Comparison of ENCODE assay signal across 9 mouse cellular contexts in genomic region chr7:45135370-45135769, GRCm38 (mm10). TPM values are rescaled to one million over a fixed set of nuclear protein-coding genes. Genes with fewer than 3 reads are reported as not detected.
DNase-seq lines count a peak whose midpoint lies in the region; ATAC-seq and TF ChIP-seq lines count a peak whose summit lies in the region.
"Had no signal": no experiment of that assay in that cellular context is flagged by ENCODE, and none has a peak within 500 bp of the region (broad histone marks: within the 10 kb centered on the region; RNA-seq: fewer than 3 reads in every experiment).

No protein-coding gene starts in this region.

- H3K9ac ChIP-seq in heart, embryonic 12.5 days = peak overlapping the region; percentile 66; the same call in 1 of the 2 replicates
- no peak overlapping the region for H3K9ac ChIP-seq in limb, embryonic 15.5 days
- H3K9ac ChIP-seq in stomach, postnatal 0 days (ENCODE audit: low read length) = no peak overlapping the region

- H3K9me3 ChIP-seq in heart, embryonic 12.5 days (replicated peaks) = peaks cover 3% of the 10 kb centered on the region
- no peaks in the 10 kb centered on the region for H3K9me3 ChIP-seq in limb, embryonic 15.5 days
- H3K9me3 ChIP-seq in stomach, postnatal 0 days (ENCODE audit: control insufficient read depth, low read length) = no peaks in the 10 kb centered on the region

- intact Hi-C loops in heart, postnatal 25 days (cut with DNase I) = no loop called here

- H3K27me3 ChIP-seq in heart, embryonic 12.5 days (replicated peaks) = 0 out of 2 replicates have a peak, but pooled peaks cover 8% of the 10 kb centered on the region
- H3K27me3 ChIP-seq in limb, embryonic 15.5 days = 0 out of 2 replicates have a peak, but pooled peaks cover 6% of the 10 kb centered on the region
- H3K27me3 ChIP-seq in stomach, postnatal 0 days (ENCODE audit: control insufficient read depth, insufficient read depth, low read length) = no peaks in the 10 kb centered on the region

- no peaks in the 10 kb centered on the region for H3K36me3 ChIP-seq in heart, embryonic 12.5 days
- no peaks in the 10 kb centered on the region for H3K36me3 ChIP-seq in limb, embryonic 15.5 days
- no peaks in the 10 kb centered on the region for H3K36me3 ChIP-seq in stomach, postnatal 0 days (ENCODE audit: control insufficient read depth, insufficient read depth, low read length)

- peaks cover 47% of the 10 kb centered on the region for H3K4me1 ChIP-seq in heart, embryonic 12.5 days (replicated peaks)
- H3K4me1 ChIP-seq in limb, embryonic 15.5 days = peaks cover 15% of the 10 kb centered on the region
- no peaks in the 10 kb centered on the region for H3K4me1 ChIP-seq in stomach, postnatal 0 days (replicated peaks; ENCODE audit: control insufficient read depth, insufficient read depth)

- 56% methylated on average over 3 of the region's 3 CpGs for WGBS in heart, embryonic 12.5 days
- WGBS in limb, embryonic 15.5 days = 73% methylated on average over 3 of the region's 3 CpGs
- 75% methylated on average over 3 of the region's 3 CpGs for WGBS in stomach, postnatal 0 days

- ATAC-seq in heart, embryonic 12.5 days (ENCODE audit: insufficient number of reproducible peaks, low FRiP score) = no peak
- ATAC-seq in limb, embryonic 15.5 days (ENCODE audit: insufficient number of reproducible peaks, low FRiP score, low TSS enrichment, low read depth) = no peak
- no peak for ATAC-seq in stomach, postnatal 0 days (ENCODE audit: low FRiP score, low TSS enrichment)

- no peak for TF ChIP-seq EP300 in stomach, postnatal 0 days (optimal IDR thresholded peaks at IDR 0.05)

- 0 out of 2 replicates have a peak overlapping the region, but pooled peaks have one; percentile 1 for H3K27ac ChIP-seq in heart, embryonic 12.5 days (ENCODE audit: poor library complexity, severe bottlenecking)
- no peak overlapping the region; the same call in 1 of the 2 replicates for H3K27ac ChIP-seq in limb, embryonic 15.5 days
- H3K27ac ChIP-seq in stomach, postnatal 0 days (replicated peaks) = no peak overlapping the region

- DNase-seq in heart, postnatal 25 days (ENCODE audit: low spot score) = no peak
- peak; percentile 34 for DNase-seq in thymus, postnatal 25 days
- no peak for DNase-seq in thymus, postnatal 10 days (ENCODE audit: low spot score in 2 of 2)
- no peak for DNase-seq in stomach, postnatal 0 days (ENCODE audit: low spot score)
- no peak for DNase-seq in adrenal gland, postnatal 36 days
- no peak for DNase-seq in adrenal gland, adult 2 months

- H3K4me2 ChIP-seq in heart, embryonic 12.5 days = peak overlapping the region; percentile 87
- H3K4me2 ChIP-seq in limb, embryonic 15.5 days = peak overlapping the region; percentile 87; the same call in 1 of the 2 replicates
- peak overlapping the region; percentile 78 for H3K4me2 ChIP-seq in stomach, postnatal 0 days (replicated peaks; ENCODE audit: low read depth)

- TF ChIP-seq CTCF in stomach, postnatal 0 days (IDR thresholded peaks at IDR 0.05; ENCODE audit: low read depth) = no peak

- H3K4me3 ChIP-seq in heart, embryonic 12.5 days = peak overlapping the region; percentile 57
- H3K4me3 ChIP-seq in limb, embryonic 15.5 days = peak overlapping the region; percentile 54
- H3K4me3 ChIP-seq in stomach, postnatal 0 days (ENCODE audit: low read depth, low read length) = no peak overlapping the region

RNA-seq across cellular contexts. Expression of gene Gm45713, which starts 0.7 kb away (rescaled TPM):
- polyA plus RNA-seq in heart, embryonic 12.5 days (2016; fragmentation: Nextera tagmentation; extraction: Ambion mirVana) = 0.22 and 0.50 TPM in 2 replicates
- not detected for total RNA-seq in heart, postnatal 25 days (2021)
- polyA plus RNA-seq in limb, embryonic 15.5 days (2015; fragmentation: Nextera tagmentation; extraction: Ambion mirVana) = 0.65 TPM in 1 of 2 replicates, not detected in the other
- 0.17 and 1.1 TPM in 2 replicates for polyA plus RNA-seq in stomach, postnatal 0 days (2015; fragmentation: Nextera tagmentation; extraction: Ambion mirVana)
- total RNA-seq in adrenal gland, postnatal 36 days (2021) = not detected
- not detected for total RNA-seq in adrenal gland, adult 2 months (2021)
- polyA plus RNA-seq in adrenal gland, adult 2 months (2012; rRNA removed) = 6.3 and 7.4 TPM in 2 replicates
- total RNA-seq: layer of hippocampus, postnatal 10 days had no signal

RNA-seq across cellular contexts. Expression of gene Flt3l, which starts 0.9 kb away (rescaled TPM):
- polyA plus RNA-seq in heart, embryonic 12.5 days (2016; fragmentation: Nextera tagmentation; extraction: Ambion mirVana) = 1.1 and 1.2 TPM in 2 replicates
- total RNA-seq in heart, postnatal 25 days (2021) = 10 to 100 TPM in 1 of 2 experiments, 1 to 10 TPM in 1; 5.3 to 15.0 TPM
- 2.1 and 2.7 TPM in 2 replicates for polyA plus RNA-seq in limb, embryonic 15.5 days (2015; fragmentation: Nextera tagmentation; extraction: Ambion mirVana)
- polyA plus RNA-seq in stomach, postnatal 0 days (2015; fragmentation: Nextera tagmentation; extraction: Ambion mirVana) = 2.2 and 2.3 TPM in 2 replicates
- 10 to 100 TPM; 15.3 to 25.5 TPM for total RNA-seq in adrenal gland, postnatal 36 days (2021)
- total RNA-seq in adrenal gland, adult 2 months (2021) = 10 to 100 TPM; 20.5 to 25.3 TPM
- polyA plus RNA-seq in adrenal gland, adult 2 months (2012; rRNA removed) = 122 TPM in 2 replicates

RNA-seq across cellular contexts. Expression of gene Rpl13a, which starts 6.8 kb away (rescaled TPM):
- polyA plus RNA-seq in heart, embryonic 12.5 days (2016; fragmentation: Nextera tagmentation; extraction: Ambion mirVana) = 868 and 880 TPM in 2 replicates
- 100 to 1,000 TPM; 613 to 620 TPM for total RNA-seq in heart, postnatal 25 days (2021)
- 1,220 and 1,390 TPM in 2 replicates for polyA plus RNA-seq in limb, embryonic 15.5 days (2015; fragmentation: Nextera tagmentation; extraction: Ambion mirVana)
- polyA plus RNA-seq in stomach, postnatal 0 days (2015; fragmentation: Nextera tagmentation; extraction: Ambion mirVana) = 1,442 and 1,485 TPM in 2 replicates
- 1,000 to 10,000 TPM; 1,621 to 1,757 TPM for total RNA-seq in adrenal gland, postnatal 36 days (2021)
- 1,000 to 10,000 TPM; 1,285 to 1,750 TPM for total RNA-seq in adrenal gland, adult 2 months (2021)
- polyA plus RNA-seq in adrenal gland, adult 2 months (2012; rRNA removed) = 476 and 515 TPM in 2 replicates

RNA-seq across cellular contexts. Expression of gene Rps11, which starts 11.1 kb away (rescaled TPM):
- 1,003 and 1,022 TPM in 2 replicates for polyA plus RNA-seq in heart, embryonic 12.5 days (2016; fragmentation: Nextera tagmentation; extraction: Ambion mirVana)
- total RNA-seq in heart, postnatal 25 days (2021) = 100 to 1,000 TPM; 517 to 569 TPM
- 1,215 and 1,484 TPM in 2 replicates for polyA plus RNA-seq in limb, embryonic 15.5 days (2015; fragmentation: Nextera tagmentation; extraction: Ambion mirVana)
- polyA plus RNA-seq in stomach, postnatal 0 days (2015; fragmentation: Nextera tagmentation; extraction: Ambion mirVana) = 1,142 and 1,191 TPM in 2 replicates
- 1,000 to 10,000 TPM; 1,231 to 1,372 TPM for total RNA-seq in adrenal gland, postnatal 36 days (2021)
- 1,000 to 10,000 TPM; 1,290 to 1,478 TPM for total RNA-seq in adrenal gland, adult 2 months (2021)
- polyA plus RNA-seq in adrenal gland, adult 2 months (2012; rRNA removed) = 60.0 and 80.0 TPM in 2 replicates

RNA-seq across cellular contexts. Expression of gene Pih1d1, which starts 18.7 kb away (rescaled TPM):
- 81.3 and 86.2 TPM in 2 replicates for polyA plus RNA-seq in heart, embryonic 12.5 days (2016; fragmentation: Nextera tagmentation; extraction: Ambion mirVana)
- 10 to 100 TPM; 29.7 to 30.9 TPM for total RNA-seq in heart, postnatal 25 days (2021)
- 76.3 and 84.6 TPM in 2 replicates for polyA plus RNA-seq in limb, embryonic 15.5 days (2015; fragmentation: Nextera tagmentation; extraction: Ambion mirVana)
- polyA plus RNA-seq in stomach, postnatal 0 days (2015; fragmentation: Nextera tagmentation; extraction: Ambion mirVana) = 48.8 and 49.0 TPM in 2 replicates
- 10 to 100 TPM; 59.1 to 77.0 TPM for total RNA-seq in adrenal gland, postnatal 36 days (2021)
- total RNA-seq in adrenal gland, adult 2 months (2021) = 10 to 100 TPM; 52.2 to 69.2 TPM
- 46.1 and 50.8 TPM in 2 replicates for polyA plus RNA-seq in adrenal gland, adult 2 months (2012; rRNA removed)

Comparison
In these comparisons a context has a peak if more than half of its experiments do, and no peak if none do; other contexts are left out.
1. RNA of gene Flt3l, which starts 0.9 kb away (polyA plus RNA-seq): 122 TPM in adrenal gland, adult 2 months; 2.1 to 2.7 TPM in limb, embryonic 15.5 days, 2.2 to 2.3 TPM in stomach, postnatal 0 days and 1.1 to 1.2 TPM in heart, embryonic 12.5 days; every median in the first group is over 10 times any median in the second.
2. Peak in every context shown above with its lines, with median percentiles within 50 percentile points of each other: H3K4me2 ChIP-seq.